Mouse (Mus musculus): ENCODE data around the gene Ubtd1.

Gene Ubtd1

GRCm38 (mm10) chr19:42021681-42022541 lies 40.3 kb downstream of the Ubtd1 start:
- in situ Hi-C loops (cut with MseI, MboI) = no loop called here

- in situ Hi-C loops (cut with MseI, MboI) = no loop called here
Measured at GRCm38 (mm10) chr19:42022542-42022848, 40.9 kb downstream of the Ubtd1 start.

GRCm38 (mm10) chr19:42026158-42026557 lies 44.6 kb downstream of the Ubtd1 start:
- in situ Hi-C loops (cut with MseI, MboI) = no loop called here

GRCm38 (mm10) chr19:42031112-42031511 lies 49.5 kb downstream of the Ubtd1 start:
- in situ Hi-C loops (cut with MseI, MboI) = no loop called here

- in situ Hi-C loops (cut with MseI, MboI) = no loop called here
Measured at GRCm38 (mm10) chr19:42033611-42034010, 52.0 kb downstream of the Ubtd1 start.

- in situ Hi-C loops (cut with MseI, MboI) = no loop called here
Measured at GRCm38 (mm10) chr19:42034146-42034775, 52.7 kb downstream of the Ubtd1 start.

GRCm38 (mm10) chr19:42034881-42035455 lies 53.4 kb downstream of the Ubtd1 start:
- in situ Hi-C loops (cut with MseI, MboI) = no loop called here

GRCm38 (mm10) chr19:42035456-42036248 lies 54.1 kb downstream of the Ubtd1 start, which contains the start of gene Ankrd2:
TSS of gene Ankrd2 (plus strand) at chr19:42036000.
- in situ Hi-C loops (cut with MseI, MboI) = no loop called here

GRCm38 (mm10) chr19:42036357-42036756 lies 54.8 kb downstream of the Ubtd1 start:
- in situ Hi-C loops (cut with MseI, MboI) = no loop called here

GRCm38 (mm10) chr19:42037167-42037702 lies 55.7 kb downstream of the Ubtd1 start:
- in situ Hi-C loops (cut with MseI, MboI) = no loop called here

- in situ Hi-C loops (cut with MseI, MboI) = no loop called here
Measured at GRCm38 (mm10) chr19:42038310-42038709, 56.7 kb downstream of the Ubtd1 start.

- in situ Hi-C loops (cut with MseI, MboI) = no loop called here
Measured at GRCm38 (mm10) chr19:42043988-42044387, 62.4 kb downstream of the Ubtd1 start.

- in situ Hi-C loops (cut with MseI, MboI) = no loop called here
Measured at GRCm38 (mm10) chr19:42045269-42046102, 63.9 kb downstream of the Ubtd1 start, which contains the start of gene Hoga1. TSS of gene Hoga1 (plus strand) at chr19:42045610.

GRCm38 (mm10) chr19:42050251-42050650 lies 68.7 kb downstream of the Ubtd1 start:
- in situ Hi-C loops (cut with MseI, MboI) = no loop called here

- in situ Hi-C loops (cut with MseI, MboI) = no loop called here
Measured at GRCm38 (mm10) chr19:42051351-42051750, 69.8 kb downstream of the Ubtd1 start.

- in situ Hi-C loops (cut with MseI, MboI) = no loop called here
Measured at GRCm38 (mm10) chr19:42051948-42052347, 70.4 kb downstream of the Ubtd1 start, which contains the start of gene 4933411K16Rik. TSS of gene 4933411K16Rik (plus strand) at chr19:42052248.

- in situ Hi-C loops (cut with MseI, MboI) = no loop called here
Measured at GRCm38 (mm10) chr19:42054255-42054654, 72.7 kb downstream of the Ubtd1 start.

GRCm38 (mm10) chr19:42055881-42056280 lies 74.3 kb downstream of the Ubtd1 start:
- in situ Hi-C loops (cut with MseI, MboI) = no loop called here

GRCm38 (mm10) chr19:42056719-42057409 lies 75.3 kb downstream of the Ubtd1 start:
- in situ Hi-C loops (cut with MseI, MboI) = no loop called here

- in situ Hi-C loops (cut with MseI, MboI) = no loop called here
Measured at GRCm38 (mm10) chr19:42058426-42058825, 76.9 kb downstream of the Ubtd1 start.

All from mouse trophoblast stem cell (cell line).